Mouse (Mus musculus) heart, adult 10 weeks (tissue): ENCODE measurements around the gene Bloc1s4. TPM values are rescaled to one million over a fixed set of nuclear protein-coding genes. Genes with fewer than 3 reads are reported as not detected.

Experiments
- polyA plus RNA-seq: library from polyadenylated mRNA; stranded (reverse); fragments of 350-450 nt; fragmentation: Illumina TruSeq; extraction: RNeasy Lipid Tissue Mini Kit (QIAGEN cat#74804); gene quantifications from one replicate; pipeline ENCODE4 v1.2.3, GENCODE M21; 2014; ENCODE audit warnings: low read depth, low replicate concordance

Bloc1s4 gene
- polyA plus RNA-seq: 10.1 TPM

GRCm38 (mm10) chr5:36748536-36749061 lies at the start of gene Bloc1s4:
Gene Bloc1s4, minus strand, starts transcription at chr5:36748650.

GRCm38 (mm10) chr5:36796296-36797014 lies 48.0 kb upstream of the Bloc1s4 start, which contains the start of gene Mrfap1:
Gene Mrfap1, minus strand, starts transcription at chr5:36796772.

Other genes with a start within 250 kb of the Bloc1s4 start
- 11.7 TPM for gene Tbc1d14, start 155.4 kb downstream of the Bloc1s4 start, polyA plus RNA-seq
- 67.6 TPM for gene D5Ertd579e, start 52.6 kb downstream of the Bloc1s4 start, polyA plus RNA-seq
- gene Mrfap1, start 48.1 kb upstream of the Bloc1s4 start, polyA plus RNA-seq: 255 TPM
- 11.8 TPM for gene Man2b2, start 82.0 kb upstream of the Bloc1s4 start, polyA plus RNA-seq
- gene Ppp2r2c, start 119.9 kb upstream of the Bloc1s4 start, polyA plus RNA-seq: not detected
- 67.6 TPM for gene Wfs1, start 240.6 kb upstream of the Bloc1s4 start, polyA plus RNA-seq